Mouse (Mus musculus): ENCODE measurements around the gene Pcif1. TPM values are rescaled to one million over a fixed set of nuclear protein-coding genes. Genes with fewer than 3 reads are reported as not detected.
"Not testable (repeated sequence)": the region's sequence is repeated elsewhere in the genome, so short reads cannot be mapped to it uniquely, and the experiment has no call there.

Pcif1 gene
- polyA plus RNA-seq (2015; fragmentation: Nextera tagmentation; extraction: Ambion mirVana), result 87.8 and 95.3 TPM in 2 replicates

DNA sequence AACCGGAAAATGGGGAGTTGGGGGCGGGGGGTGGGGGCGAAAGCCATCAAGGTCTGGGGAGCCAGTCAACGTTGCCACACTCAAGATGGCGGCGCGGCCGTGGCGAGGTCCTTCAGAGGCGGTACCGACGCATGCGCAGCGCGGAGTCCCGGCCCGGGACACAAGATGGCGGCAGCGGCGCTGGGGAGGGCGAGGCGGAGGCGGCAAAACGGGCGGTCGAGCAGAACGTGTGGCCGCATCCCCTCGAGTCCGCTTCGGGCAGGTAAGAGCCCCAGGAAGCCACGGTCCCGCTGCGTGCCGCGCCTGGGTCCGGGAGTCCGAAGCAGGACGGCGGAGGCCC, at the start of gene Pcif1:
Pcif1 (plus strand) TSS at position 77 of the 340 bp plus-strand sequence.
- H3K4me1 ChIP-seq (replicated peaks), result peaks cover 37% of the 10 kb centered on the region
- H3K4me3 ChIP-seq, result peak within 1 kb of the TSS; percentile 81
- no peaks in the 10 kb centered on the region for H3K9me3 ChIP-seq
- peak within 1 kb of the TSS; percentile 100 for H3K9ac ChIP-seq
- WGBS, result under 1% methylated on average over 34 of the region's 40 CpGs
- H3K27me3 ChIP-seq, result no peaks in the 10 kb centered on the region
- peaks cover 11% of the 10 kb centered on the region for H3K36me3 ChIP-seq
- H3K4me2 ChIP-seq, result peak within 1 kb of the TSS; percentile 98
- H3K27ac ChIP-seq, result peak within 1 kb of the TSS; percentile 100
- ATAC-seq (ENCODE audit: low FRiP score), result peak; percentile 87

DNA sequence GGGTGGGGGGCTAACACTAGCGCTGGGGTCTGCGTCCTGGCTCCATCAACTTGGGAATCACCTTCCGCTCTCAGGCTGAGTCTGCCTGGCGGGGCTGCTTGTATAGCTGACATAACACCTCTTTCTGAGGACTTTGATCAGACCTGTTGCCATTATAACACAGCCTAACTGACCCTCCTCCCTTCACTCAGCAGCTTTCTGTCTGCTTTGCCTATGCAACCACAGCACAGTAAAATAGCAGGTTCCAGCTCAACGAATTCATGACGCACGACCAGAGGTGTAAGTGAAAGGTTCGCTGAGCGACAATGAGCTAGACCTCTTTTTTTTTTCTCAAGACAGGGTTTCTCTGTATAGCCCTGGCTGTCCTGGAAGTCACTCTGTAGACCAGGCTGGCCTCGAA, 48.1 kb upstream of the Pcif1 start:
- Histone ChIP-seq H3K9me3 (no peaks in the 10 kb centered on the region), H3K9ac (no peak overlapping the region), H3K4me1 (replicated peaks) (peaks cover 28% of the 10 kb centered on the region), H3K27ac (no peak overlapping the region), H3K27me3 (no peaks in the 10 kb centered on the region), H3K4me2 (no peak overlapping the region), H3K36me3 (peaks cover 30% of the 10 kb centered on the region), H3K4me3 (no peak overlapping the region)
- 87% methylated on average over 10 of the region's 10 CpGs for WGBS
- no peak for ATAC-seq (ENCODE audit: low FRiP score)

DNA sequence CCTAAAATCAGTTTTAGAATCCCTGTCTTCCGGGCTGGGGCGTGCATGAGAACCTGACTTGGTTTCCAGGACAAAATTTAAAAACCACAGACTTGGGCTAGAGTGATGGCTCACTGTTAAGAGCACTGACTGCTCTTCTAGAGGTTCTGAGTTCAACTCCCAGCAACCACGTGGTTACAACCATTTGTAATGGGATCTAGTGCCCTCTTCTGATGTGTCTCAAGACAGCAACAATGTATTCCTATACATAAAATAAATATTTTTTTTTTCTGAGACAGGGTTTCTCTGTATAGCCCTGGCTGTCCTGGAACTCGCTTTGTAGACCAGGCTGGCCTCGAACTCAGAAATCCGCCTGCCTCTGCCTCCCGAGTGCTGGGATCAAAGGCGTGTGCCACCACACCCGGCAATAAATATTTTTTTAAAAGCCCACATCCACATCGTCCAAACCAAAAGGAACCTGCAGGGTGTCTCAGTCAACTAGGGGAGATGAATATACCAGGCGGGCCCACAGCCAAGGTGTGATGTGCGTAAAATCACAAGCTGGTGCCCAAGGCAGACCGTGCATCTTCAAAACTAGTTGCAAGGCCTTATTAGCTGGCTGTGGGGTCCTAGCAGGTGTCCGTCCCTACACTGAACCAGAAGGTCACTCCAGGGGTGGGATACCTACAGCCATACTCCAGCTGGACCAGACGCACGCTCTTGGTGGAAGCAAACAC, 46.9 kb upstream of the Pcif1 start:
- peaks cover 27% of the 10 kb centered on the region for H3K4me1 ChIP-seq (replicated peaks)

GRCm38 (mm10) chr2:164832748-164833301, 46.3 kb upstream of the Pcif1 start, which contains the start of gene Ctsa:
Gene Ctsa (plus strand): TSS chr2:164832873.
- peak within 1 kb of the TSS; percentile 83 for H3K9ac ChIP-seq
- H3K36me3 ChIP-seq, result peaks cover 28% of the 10 kb centered on the region
- peak; percentile 62 for ATAC-seq (ENCODE audit: low FRiP score)
- peak within 1 kb of the TSS; percentile 69 for H3K4me3 ChIP-seq
- H3K27ac ChIP-seq, result peak within 1 kb of the TSS; percentile 73
- no peaks in the 10 kb centered on the region for H3K27me3 ChIP-seq
- no peaks in the 10 kb centered on the region for H3K9me3 ChIP-seq
- peak within 1 kb of the TSS; percentile 98 for H3K4me2 ChIP-seq
- peaks cover 27% of the 10 kb centered on the region for H3K4me1 ChIP-seq (replicated peaks)
- 2% methylated on average over 35 of the region's 35 CpGs for WGBS

More for the DNA sequence above, 46.9 kb upstream of the Pcif1 start:
- peak overlapping the region; percentile 83 for H3K9ac ChIP-seq
- H3K27ac ChIP-seq, result peak overlapping the region; percentile 73
- peak overlapping the region; percentile 69 for H3K4me3 ChIP-seq
- H3K9me3 ChIP-seq, result no peaks in the 10 kb centered on the region
- peak overlapping the region; percentile 98 for H3K4me2 ChIP-seq
- no peaks in the 10 kb centered on the region for H3K27me3 ChIP-seq
- no peak; the same call in 1 of the 2 replicates for ATAC-seq (ENCODE audit: low FRiP score)
- peaks cover 30% of the 10 kb centered on the region for H3K36me3 ChIP-seq
- WGBS, result 62% methylated on average over 16 of the region's 16 CpGs

- Histone ChIP-seq H3K9me3 (no peaks in the 10 kb centered on the region), H3K4me3 (peak within 1 kb of the TSS; percentile 69), H3K27me3 (no peaks in the 10 kb centered on the region), H3K4me1 (replicated peaks) (peaks cover 27% of the 10 kb centered on the region), H3K27ac (peak within 1 kb of the TSS; percentile 73), H3K9ac (peak within 1 kb of the TSS; percentile 83), H3K4me2 (peak within 1 kb of the TSS; percentile 98), H3K36me3 (peaks cover 28% of the 10 kb centered on the region)
- ATAC-seq (ENCODE audit: low FRiP score), result peak; percentile 78
- under 1% methylated on average over 31 of the region's 31 CpGs for WGBS
Observed at GRCm38 (mm10) chr2:164833314-164833959, 45.7 kb upstream of the Pcif1 start, which contains the start of gene Neurl2. Gene Neurl2 (minus strand): TSS chr2:164833456.

DNA sequence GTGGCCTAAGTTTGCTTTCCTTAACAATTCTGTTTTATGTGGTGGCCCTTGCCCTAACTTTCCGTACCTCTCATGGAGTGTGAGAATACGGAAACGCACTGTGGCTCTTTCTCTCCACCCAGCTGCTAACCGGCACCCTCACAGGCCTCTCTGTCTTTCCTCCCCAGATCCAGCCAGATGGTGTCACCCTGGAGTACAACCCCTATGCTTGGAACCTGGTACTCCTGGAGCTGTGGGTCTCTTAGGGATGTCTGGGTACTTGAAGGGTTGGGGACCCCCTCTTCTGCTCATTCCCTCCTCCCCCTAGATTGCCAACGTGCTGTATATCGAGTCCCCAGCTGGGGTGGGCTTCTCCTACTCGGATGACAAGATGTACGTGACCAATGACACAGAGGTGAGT, 44.6 kb upstream of the Pcif1 start:
- no peak for ATAC-seq (ENCODE audit: low FRiP score)
- WGBS, result 50% methylated on average over 8 of the region's 8 CpGs
- peak overlapping the region; percentile 83 for H3K9ac ChIP-seq
- peak overlapping the region; percentile 98 for H3K4me2 ChIP-seq
- no peaks in the 10 kb centered on the region for H3K27me3 ChIP-seq
- no peak overlapping the region; the same call in 1 of the 2 replicates for H3K27ac ChIP-seq
- H3K36me3 ChIP-seq, result peaks cover 32% of the 10 kb centered on the region
- H3K4me1 ChIP-seq (replicated peaks), result peaks cover 27% of the 10 kb centered on the region
- H3K9me3 ChIP-seq, result no peaks in the 10 kb centered on the region
- peak overlapping the region; percentile 69 for H3K4me3 ChIP-seq

- Histone ChIP-seq H3K27me3 (no peaks in the 10 kb centered on the region), H3K4me3 (peak overlapping the region; percentile 69; the same call in 1 of the 2 replicates), H3K27ac (no peak overlapping the region), H3K4me1 (replicated peaks) (peaks cover 27% of the 10 kb centered on the region), H3K36me3 (peaks cover 38% of the 10 kb centered on the region), H3K4me2 (peak overlapping the region; percentile 98), H3K9ac (no peak overlapping the region), H3K9me3 (no peaks in the 10 kb centered on the region)
- ATAC-seq (ENCODE audit: low FRiP score), result no peak
- 100% methylated on average over 4 of the region's 4 CpGs for WGBS
Observed at GRCm38 (mm10) chr2:164835164-164835563, 43.9 kb upstream of the Pcif1 start.

GRCm38 (mm10) chr2:164845782-164846181, 33.3 kb upstream of the Pcif1 start:
- no peak overlapping the region for H3K9ac ChIP-seq
- 55% methylated on average over 3 of the region's 3 CpGs for WGBS
- H3K36me3 ChIP-seq, result 0 out of 2 replicates have a peak, but pooled peaks cover 2% of the 10 kb centered on the region
- ATAC-seq (ENCODE audit: low FRiP score), result no peak
- H3K27me3 ChIP-seq, result no peaks in the 10 kb centered on the region
- H3K9me3 ChIP-seq, result no peaks in the 10 kb centered on the region
- H3K4me1 ChIP-seq (replicated peaks), result no peaks in the 10 kb centered on the region
- no peak overlapping the region for H3K27ac ChIP-seq
- H3K4me3 ChIP-seq, result no peak overlapping the region
- no peak overlapping the region for H3K4me2 ChIP-seq

DNA sequence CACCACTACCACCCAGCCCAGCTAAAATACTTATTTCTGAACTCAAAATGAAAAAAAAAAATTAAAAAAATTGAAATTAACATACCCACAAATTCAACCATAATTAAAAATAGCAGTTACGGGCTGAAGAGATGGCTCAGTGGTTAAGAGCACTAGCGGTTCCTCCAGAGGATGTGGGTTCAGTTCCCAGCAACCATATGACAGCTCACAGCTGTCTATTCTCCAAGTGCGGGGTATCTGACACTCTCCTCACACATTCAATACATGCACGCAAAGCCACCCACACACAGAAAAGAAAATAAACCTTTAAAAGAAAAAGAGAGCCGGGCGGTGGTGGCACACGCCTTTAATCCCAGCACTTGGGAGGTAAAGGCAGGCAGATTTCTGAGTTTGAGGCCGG, 29.0 kb upstream of the Pcif1 start:
- Histone ChIP-seq H3K9me3 (no peaks in the 10 kb centered on the region), H3K4me1 (replicated peaks) (no peaks in the 10 kb centered on the region), H3K27me3 (peaks cover 6% of the 10 kb centered on the region; the same call in 1 of the 2 replicates), H3K36me3 (no peaks in the 10 kb centered on the region), H3K9ac (no peak overlapping the region), H3K4me3 (no peak overlapping the region), H3K27ac (no peak overlapping the region), H3K4me2 (no peak overlapping the region)
- no peak for ATAC-seq (ENCODE audit: low FRiP score)
- WGBS, result 90% methylated on average over 8 of the region's 8 CpGs

DNA sequence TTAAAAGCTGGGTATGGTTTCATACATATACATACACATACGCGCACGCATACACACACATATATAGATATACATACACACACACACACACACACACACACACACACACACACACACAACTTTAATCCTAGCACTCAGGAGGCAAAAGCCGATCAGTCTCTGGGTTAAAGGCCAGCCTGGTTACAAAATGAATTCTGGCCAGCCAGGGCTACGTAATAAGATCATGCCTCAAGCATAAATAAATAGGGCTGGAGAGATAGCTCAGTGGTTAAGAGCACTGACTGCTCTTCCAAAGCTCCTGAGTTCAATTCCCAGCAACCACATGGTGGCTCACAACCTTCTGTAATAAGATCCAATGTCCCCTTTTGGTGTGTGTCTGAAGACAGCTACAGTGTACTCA, 23.5 kb upstream of the Pcif1 start:
- not testable (repeated sequence) for H3K9me3 ChIP-seq; H3K36me3 ChIP-seq; H3K4me3 ChIP-seq; H3K9ac ChIP-seq; ATAC-seq (ENCODE audit: low FRiP score); H3K27ac ChIP-seq
- Histone ChIP-seq H3K4me2 (peak overlapping the region; percentile 87), H3K27me3 (peaks cover 54% of the 10 kb centered on the region), H3K4me1 (replicated peaks) (peaks cover 22% of the 10 kb centered on the region)
- WGBS, result 69% methylated on average over 5 of the region's 5 CpGs

- no peaks in the 10 kb centered on the region for H3K36me3 ChIP-seq
- WGBS, result 1% methylated on average over 42 of the region's 42 CpGs
- no peaks in the 10 kb centered on the region for H3K9me3 ChIP-seq
- ATAC-seq (ENCODE audit: low FRiP score), result peak; percentile 47; the same call in 1 of the 2 replicates
- H3K27ac ChIP-seq, result peak overlapping the region; percentile 58
- H3K4me3 ChIP-seq, result peak overlapping the region; percentile 49
- H3K9ac ChIP-seq, result peak overlapping the region; percentile 63
- H3K4me1 ChIP-seq (replicated peaks), result peaks cover 26% of the 10 kb centered on the region
- H3K4me2 ChIP-seq, result peak overlapping the region; percentile 87
- peaks cover 59% of the 10 kb centered on the region for H3K27me3 ChIP-seq
Observed at GRCm38 (mm10) chr2:164856309-164857100, 22.6 kb upstream of the Pcif1 start.
